Mouse (Mus musculus): ENCODE results near the gene Clasp1.

DNA sequence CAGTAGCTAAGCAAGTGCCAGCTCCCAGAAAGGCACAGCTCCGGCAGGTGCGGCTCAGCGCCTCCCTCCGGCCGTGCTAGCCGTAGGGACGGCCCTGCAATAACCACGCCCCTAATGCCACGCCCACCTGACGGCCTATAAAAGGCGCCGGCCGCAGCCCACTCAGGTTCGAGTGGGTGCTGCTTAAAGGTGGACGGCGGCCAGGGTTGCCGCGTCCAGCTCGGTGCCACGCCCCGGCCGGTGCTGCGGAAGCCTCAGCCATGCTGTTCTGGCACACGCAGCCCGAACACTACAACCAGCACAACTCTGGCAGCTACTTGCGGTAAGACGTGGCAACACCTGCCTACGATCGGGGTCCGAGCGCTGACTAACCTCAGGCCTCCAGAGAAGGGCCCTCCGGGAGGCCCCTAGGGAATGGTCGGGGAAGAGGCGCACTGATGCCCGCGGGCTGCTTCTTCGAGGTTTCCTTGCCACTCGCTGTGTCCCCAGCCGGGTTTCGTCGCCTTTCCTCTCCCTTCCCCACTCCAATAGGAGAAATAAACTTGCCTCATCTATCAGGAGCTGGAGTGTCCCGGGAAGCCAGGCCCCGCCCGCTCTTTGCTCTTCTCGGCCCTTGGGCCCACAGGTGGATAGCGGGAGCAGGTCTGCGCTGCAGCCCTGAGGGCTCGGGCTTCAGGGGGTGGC, 239.1 kb downstream of the Clasp1 start, which contains the start of gene Tfcp2l1:
- TF ChIP-seq CTCF (IDR thresholded peaks at IDR 0.05; ENCODE audit: low read depth) (peak; percentile 31), EP300 (IDR thresholded peaks at IDR 0.05; ENCODE audit: low read depth) (no peak)

Data from heart, postnatal 0 days (tissue).